Mouse (Mus musculus) lung, embryonic 15.5 days (tissue): ENCODE results near the gene Ndst2. TPM values are rescaled to one million over a fixed set of nuclear protein-coding genes. Genes with fewer than 3 reads are reported as not detected.

Experiments used
- microRNA-seq: library from miRNA; unstranded; fragments of <30 nt; microRNA quantifications from one replicate; pipeline ENCODE4, GENCODE M21; 2016
- polyA plus RNA-seq: library from polyadenylated mRNA; unstranded; fragments of >200 nt; fragmentation: Nextera tagmentation; extraction: Ambion mirVana; gene quantifications from 2 replicates; pipeline ENCODE4 v1.2.1, GENCODE M21; 2015

The Ndst2 gene
- polyA plus RNA-seq, 1 experiment from 2014 or later = 26.9 TPM

Small RNAs within 50 kb of the gene (microRNA-seq; reads per million reads assigned to microRNA genes)
- not detected for gene Mir6946

Other genes with a start within 250 kb of the Ndst2 start
- 0.50 and 0.82 TPM in 2 replicates for gene Mss51, start 237.7 kb downstream of the Ndst2 start, polyA plus RNA-seq
- 41.3 and 41.6 TPM in 2 replicates for gene Ppp3cb, start 188.0 kb downstream of the Ndst2 start, polyA plus RNA-seq
- 7.0 and 7.6 TPM in 2 replicates for gene Usp54, start 93.5 kb downstream of the Ndst2 start, polyA plus RNA-seq
- 0.37 and 0.82 TPM in 2 replicates for gene Myoz1, start 78.0 kb downstream of the Ndst2 start, polyA plus RNA-seq
- gene Synpo2l, start 66.2 kb downstream of the Ndst2 start, polyA plus RNA-seq = 3.8 and 5.8 TPM in 2 replicates
- 88.2 and 92.8 TPM in 2 replicates for gene Sec24c, start 60.3 kb downstream of the Ndst2 start, polyA plus RNA-seq
- gene Fut11, start 39.6 kb downstream of the Ndst2 start, polyA plus RNA-seq = 33.6 and 34.0 TPM in 2 replicates
- 189 and 191 TPM in 2 replicates for gene Chchd1, start 31.6 kb downstream of the Ndst2 start, polyA plus RNA-seq
- 29.4 and 30.7 TPM in 2 replicates for gene Zswim8, start 27.0 kb downstream of the Ndst2 start, polyA plus RNA-seq
- gene Camk2g, start 59.5 kb upstream of the Ndst2 start, polyA plus RNA-seq = 40.8 and 41.2 TPM in 2 replicates
- 0.86 and 1.2 TPM in 2 replicates for gene Plau, start 102.1 kb upstream of the Ndst2 start, polyA plus RNA-seq
- 60.2 and 62.7 TPM in 2 replicates for gene Vcl, start 194.8 kb upstream of the Ndst2 start, polyA plus RNA-seq